Mouse (Mus musculus) gastrocnemius, adult 8-10 months (tissue): ENCODE measurements around the gene Trpm7. TPM values are rescaled to one million over a fixed set of nuclear protein-coding genes. Genes with fewer than 3 reads are reported as not detected.

Experiments
- microRNA-seq: library from miRNA; unstranded; fragments of <30 nt; microRNA quantifications from one replicate; pipeline ENCODE4 v1.2.0, GENCODE M21; 2022
- total RNA-seq, 4 experiments: library from RNA; stranded (reverse); gene quantifications; 2 replicates each; pipeline ENCODE4 v1.2.4; 2022

The Trpm7 gene
- total RNA-seq, 4 experiments from 2014 or later = 21.0 to 26.4 (median 25.5) TPM

Small RNA genes lying within 50 kb of the gene (microRNA-seq; reads per million reads assigned to microRNA genes)
- gene Mir3473g = 2.5 reads per million

Other genes with a start within 250 kb of the Trpm7 start
- 1 to 10 TPM; 6.1 to 9.0 (median 6.4) TPM for gene Gabpb1, start 199.9 kb downstream of the Trpm7 start, total RNA-seq
- 10 to 100 TPM; 14.8 to 16.1 (median 15.7) TPM for gene Usp8, start 168.9 kb downstream of the Trpm7 start, total RNA-seq
- gene Usp50, start 92.8 kb downstream of the Trpm7 start, total RNA-seq = not detected
- gene Sppl2a, start 57.0 kb upstream of the Trpm7 start, total RNA-seq = 10 to 100 TPM; 70.6 to 76.0 (median 71.9) TPM
- 10 to 100 TPM in 1 of 4 experiments, 1 to 10 TPM in 3; 9.0 to 12.1 (median 9.2) TPM for gene Ap4e1, start 132.5 kb upstream of the Trpm7 start, total RNA-seq
- 10 to 100 TPM; 10.7 to 14.8 (median 12.1) TPM for gene Blvra, start 194.4 kb upstream of the Trpm7 start, total RNA-seq